Mouse (Mus musculus) liver, postnatal 0 days (tissue): ENCODE data around the gene Rnf34. TPM values are rescaled to one million over a fixed set of nuclear protein-coding genes. Genes with fewer than 3 reads are reported as not detected.
A peak's percentile ranks its signal among the peaks of the same experiment; 100 is the strongest.

Source experiments
- ATAC-seq: fragments of 200-750 bp; cut with Nextera tagmentation; 2 replicates; pipeline ENCODE4 v1.8.0; 2017; ENCODE audit warnings: mild to moderate bottlenecking, moderate library complexity
- DNase-seq: peaks from one replicate; pipeline ENCODE4 v3.0.0-alpha.2; 2016
- H3K27ac ChIP-seq: fragments of 300-500 bp; sonication (generic); 2 replicates; pipeline ENCODE4 v1.5.1; 2014; ENCODE audit warnings: antibody characterized with exemption, moderate library complexity, mild to moderate bottlenecking, low read depth
- H3K27me3 ChIP-seq: fragments of 300-500 bp; sonication (generic); 2 replicates; pipeline ENCODE4 v1.6.1; 2014; ENCODE audit warnings: low read length, control low read depth, mixed read lengths; ENCODE audit not compliant: insufficient read depth
- H3K36me3 ChIP-seq: fragments of 300-500 bp; sonication (generic); replicated peaks from 2 replicates; pipeline ENCODE4 v1.6.1; 2014; ENCODE audit warnings: mild to moderate bottlenecking, control low read depth, low read length, moderate library complexity, mixed read lengths; ENCODE audit not compliant: insufficient read depth
- H3K4me1 ChIP-seq: fragments of 300-500 bp; sonication (generic); 2 replicates; pipeline ENCODE4 v1.6.1; 2014; ENCODE audit warnings: antibody characterized with exemption, mild to moderate bottlenecking, control low read depth; ENCODE audit not compliant: insufficient read depth
- H3K4me2 ChIP-seq: fragments of 300-500 bp; sonication (generic); 2 replicates; pipeline ENCODE4 v1.6.1; 2014; ENCODE audit warnings: low read depth, mild to moderate bottlenecking, low read length, moderate library complexity, mixed read lengths
- H3K4me3 ChIP-seq: fragments of 300-500 bp; sonication (generic); 2 replicates; pipeline ENCODE4 v1.5.1; 2014; ENCODE audit warnings: low read depth, low read length
- H3K9ac ChIP-seq: fragments of 300-500 bp; sonication (generic); replicated peaks from 2 replicates; pipeline ENCODE4 v1.6.1; 2014; ENCODE audit warnings: mild to moderate bottlenecking, moderate library complexity
- H3K9me3 ChIP-seq: fragments of 300-500 bp; sonication (generic); 2 replicates; pipeline ENCODE4 v1.6.1; 2016; ENCODE audit warnings: mild to moderate bottlenecking, control low read depth, low read length, mixed read lengths
- CTCF ChIP-seq: sonication (generic); IDR thresholded peaks from 2 replicates; pipeline ENCODE4 v1.5.1; 2016; ENCODE audit warnings: antibody characterized with exemption, low read depth
- EP300 ChIP-seq: IDR thresholded peaks from 2 replicates; pipeline ENCODE4 v1.6.1; 2016; ENCODE audit warnings: antibody characterized with exemption, low read depth, mild to moderate bottlenecking
- whole genome bisulfite sequencing: fragments of 180-500 bp; shearing (Covaris S2); extraction: QIAGEN DNeasy Blood & Tissue Kit; methylation state at CpG from one replicate; pipeline ENCODE4 v1.1.7; 2014; ENCODE audit not compliant: insufficient replicate concordance; 5-methylcytosine and 5-hydroxymethylcytosine counted together
- polyA plus RNA-seq: library from polyadenylated mRNA; unstranded; fragments of >200 nt; fragmentation: Nextera tagmentation; extraction: Ambion mirVana; gene quantifications from 2 replicates; pipeline ENCODE4 v1.2.1, GENCODE M21; 2015

Rnf34 gene
- polyA plus RNA-seq, 1 experiment from 2014 or later = 8.3 TPM

DNA sequence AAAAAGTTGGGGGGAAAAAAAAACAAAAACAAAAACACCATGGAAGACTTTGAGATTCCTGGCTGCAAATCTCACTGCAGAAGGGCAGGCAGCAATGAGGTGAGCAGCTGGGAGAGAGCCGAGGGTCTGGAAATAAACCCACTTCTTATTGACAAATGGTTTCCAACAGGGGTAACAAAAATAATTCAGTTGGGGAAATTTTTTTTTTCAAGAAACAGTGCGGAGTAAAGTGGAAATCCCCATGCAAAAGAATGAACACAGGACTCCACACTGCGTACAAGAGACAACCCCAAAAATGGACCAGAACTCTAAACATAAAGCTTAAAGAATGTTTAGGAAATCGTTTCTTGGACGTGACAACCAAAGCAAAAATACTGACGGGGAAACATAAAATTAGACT, 43.4 kb downstream of the Rnf34 start:
- Histone ChIP-seq H3K4me2 (no peak overlapping the region), H3K4me3 (no peak overlapping the region), H3K36me3 (no peaks in the 10 kb centered on the region), H3K9me3 (no peaks in the 10 kb centered on the region), H3K27ac (no peak overlapping the region), H3K9ac (no peak overlapping the region), H3K27me3 (no peaks in the 10 kb centered on the region), H3K4me1 (peaks cover 13% of the 10 kb centered on the region)
- DNase-seq (no peak), ATAC-seq (no peak)
- 80% methylated on average over 6 of the region's 6 CpGs for WGBS
- TF ChIP-seq CTCF (no peak), EP300 (no peak)

DNA sequence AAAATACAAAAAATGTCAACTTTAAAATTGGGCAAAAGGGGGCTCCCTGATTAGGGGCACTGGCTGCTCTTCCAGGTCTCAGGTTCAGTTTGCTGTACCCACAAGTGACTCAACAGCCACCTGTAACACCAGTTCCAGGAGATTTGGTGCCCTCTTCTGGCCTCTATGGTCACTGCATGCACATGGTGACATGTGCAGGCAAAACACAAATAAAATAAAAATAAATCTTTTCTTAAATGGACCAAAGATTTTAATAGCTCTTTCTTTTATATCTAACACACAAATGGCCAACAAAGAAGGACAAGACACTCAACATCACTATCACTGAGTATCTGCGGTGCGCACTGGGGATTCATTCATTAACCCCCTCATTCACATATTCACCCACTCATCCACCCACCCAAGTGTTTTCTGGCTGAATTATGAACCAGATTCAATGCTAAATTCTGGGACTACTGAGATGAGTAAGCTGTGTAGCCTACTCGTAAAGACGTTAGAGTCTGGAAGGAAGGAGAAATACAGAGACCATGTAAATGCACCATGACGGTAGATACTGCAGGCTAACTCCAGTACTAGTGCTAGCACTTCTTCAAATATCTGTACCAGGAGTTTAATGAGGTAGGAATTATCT, 44.3 kb downstream of the Rnf34 start:
- Histone ChIP-seq H3K9ac (no peak overlapping the region), H3K4me2 (no peak overlapping the region), H3K4me1 (peaks cover 19% of the 10 kb centered on the region), H3K9me3 (no peaks in the 10 kb centered on the region), H3K27ac (no peak overlapping the region), H3K27me3 (no peaks in the 10 kb centered on the region), H3K4me3 (no peak overlapping the region), H3K36me3 (no peaks in the 10 kb centered on the region)
- 85% methylated on average over 5 of the region's 5 CpGs for WGBS
- DNase-seq (peak; percentile 73), ATAC-seq (no peak)
- TF ChIP-seq CTCF (peak; percentile 78), EP300 (no peak)

GRCm38 (mm10) chr5:122894821-122895220, 45.0 kb downstream of the Rnf34 start:
- H3K27ac ChIP-seq = peak overlapping the region; percentile 52; the same call in 1 of the 2 replicates
- WGBS = 46% methylated on average over 4 of the region's 4 CpGs
- peaks cover 21% of the 10 kb centered on the region for H3K4me1 ChIP-seq
- DNase-seq (no peak), ATAC-seq (no peak)
- H3K4me3 ChIP-seq = no peak overlapping the region
- no peak overlapping the region for H3K9ac ChIP-seq
- H3K4me2 ChIP-seq = no peak overlapping the region
- no peak for TF ChIP-seq CTCF
- TF ChIP-seq EP300 = no peak
- no peaks in the 10 kb centered on the region for H3K36me3 ChIP-seq
- H3K9me3 ChIP-seq = no peaks in the 10 kb centered on the region
- no peaks in the 10 kb centered on the region for H3K27me3 ChIP-seq

GRCm38 (mm10) chr5:122898153-122898552, 48.3 kb downstream of the Rnf34 start:
- 83% methylated on average over 6 of the region's 6 CpGs for WGBS
- H3K27ac ChIP-seq = no peak overlapping the region

DNA sequence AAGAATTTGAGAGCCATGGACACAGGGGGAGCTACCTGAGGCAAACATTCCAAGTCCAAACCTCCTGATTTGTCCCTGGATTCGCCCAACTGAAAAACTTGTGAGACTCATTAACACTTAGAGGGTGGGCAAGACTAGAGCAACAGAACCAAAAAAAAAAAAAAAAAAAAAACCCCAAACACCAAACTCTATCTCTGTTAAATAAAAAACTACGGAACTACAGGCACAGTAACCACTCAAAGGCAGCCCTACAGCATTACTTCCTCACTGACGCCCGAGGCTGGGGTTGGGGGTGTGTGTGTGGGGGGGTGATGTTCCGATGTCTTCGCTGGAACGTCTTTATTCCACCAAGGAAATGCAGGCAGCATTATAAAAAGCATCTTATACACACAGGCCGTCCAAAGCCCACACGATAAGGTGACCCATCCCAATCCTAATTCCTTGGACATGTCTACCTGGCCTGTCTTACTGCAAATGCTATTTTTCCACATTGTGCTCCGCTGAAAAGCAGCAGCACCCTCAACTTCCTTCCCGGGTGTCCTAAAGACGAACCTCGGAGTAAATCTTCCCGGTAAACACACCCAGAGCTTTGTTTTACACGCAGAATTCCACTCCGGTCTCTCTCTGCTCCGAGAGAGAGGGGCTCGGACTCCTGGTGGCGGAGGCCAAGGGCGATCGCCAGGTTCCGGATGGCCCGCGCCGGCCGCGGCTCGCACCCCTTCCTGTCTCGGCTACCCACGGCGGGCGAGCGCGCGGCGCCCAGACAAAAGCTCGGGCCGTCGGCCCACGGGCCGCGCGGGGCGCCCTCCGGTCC, 49.3 kb downstream of the Rnf34 start:
- Histone ChIP-seq H3K4me3 (peak overlapping the region; percentile 82), H3K27me3 (no peaks in the 10 kb centered on the region), H3K9me3 (no peaks in the 10 kb centered on the region), H3K27ac (peak overlapping the region; percentile 82), H3K4me1 (peaks cover 32% of the 10 kb centered on the region), H3K4me2 (peak overlapping the region; percentile 97), H3K36me3 (no peaks in the 10 kb centered on the region), H3K9ac (peak overlapping the region; percentile 84)
- 1% methylated on average over 36 of the region's 45 CpGs for WGBS
- peak; percentile 47 for DNase-seq
- TF ChIP-seq EP300 = no peak
- TF ChIP-seq CTCF = no peak
- ATAC-seq = peak; percentile 0; the same call in 1 of the 2 replicates

More at GRCm38 (mm10) chr5:122898153-122898552, 48.3 kb downstream of the Rnf34 start:
- H3K4me3 ChIP-seq = no peak overlapping the region
- H3K36me3 ChIP-seq = no peaks in the 10 kb centered on the region
- H3K9ac ChIP-seq = no peak overlapping the region
- no peaks in the 10 kb centered on the region for H3K9me3 ChIP-seq
- DNase-seq (no peak), ATAC-seq (no peak)
- no peak for TF ChIP-seq CTCF
- no peak for TF ChIP-seq EP300
- H3K4me2 ChIP-seq = peak overlapping the region; percentile 97; the same call in 1 of the 2 replicates
- no peaks in the 10 kb centered on the region for H3K27me3 ChIP-seq
- peaks cover 32% of the 10 kb centered on the region for H3K4me1 ChIP-seq

DNA sequence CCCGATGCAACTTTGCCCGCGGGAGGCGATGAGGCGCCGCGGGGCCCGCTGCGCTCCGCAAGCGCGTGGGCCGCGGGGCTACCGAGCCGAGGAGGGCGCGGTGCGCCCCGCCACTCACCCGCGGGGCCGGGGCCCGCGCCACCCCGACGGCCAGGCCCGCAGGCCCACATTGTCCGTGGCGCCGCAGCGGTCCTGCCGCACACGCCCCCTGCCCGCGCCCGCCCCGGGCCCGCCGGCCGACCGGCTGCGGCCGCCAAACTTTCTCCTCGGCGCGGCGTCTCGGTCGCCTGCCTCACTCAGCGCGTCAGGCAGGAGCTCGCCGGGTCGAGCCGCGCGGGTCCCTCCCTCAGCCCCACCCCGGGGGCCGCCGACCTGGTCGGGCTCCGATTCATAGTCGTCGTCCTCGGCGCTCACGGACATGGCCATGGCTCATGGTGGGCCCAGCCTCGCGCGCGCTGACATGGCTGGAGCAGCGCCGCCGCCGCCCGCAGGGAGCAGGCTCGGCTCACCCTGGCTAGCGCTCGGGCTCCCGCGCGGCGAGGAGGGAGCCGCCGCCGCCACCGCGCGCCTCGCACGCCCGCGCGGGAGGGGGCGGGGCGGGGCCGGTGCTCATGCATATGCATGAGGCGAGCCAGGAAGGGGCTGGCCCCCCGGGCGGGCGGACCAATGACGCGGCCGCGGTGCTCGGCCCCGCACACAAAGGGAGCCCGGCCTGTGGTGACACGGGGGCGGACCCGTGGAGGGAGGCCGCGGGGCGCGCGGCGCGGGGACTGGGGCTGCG, 50.1 kb downstream of the Rnf34 start:
- peak; percentile 93 for DNase-seq

More for the DNA sequence above, 50.1 kb downstream of the Rnf34 start:
- H3K36me3 ChIP-seq = no peaks in the 10 kb centered on the region
- peak overlapping the region; percentile 84 for H3K9ac ChIP-seq
- peak overlapping the region; percentile 82 for H3K4me3 ChIP-seq
- ATAC-seq = peak; percentile 95
- under 1% methylated on average over 83 of the region's 120 CpGs for WGBS
- H3K27ac ChIP-seq = peak overlapping the region; percentile 82
- H3K4me1 ChIP-seq = peaks cover 30% of the 10 kb centered on the region
- no peaks in the 10 kb centered on the region for H3K27me3 ChIP-seq
- TF ChIP-seq EP300 (no peak), CTCF (peak; percentile 12; the same call in 1 of the 2 replicates)
- peak overlapping the region; percentile 97 for H3K4me2 ChIP-seq
- H3K9me3 ChIP-seq = no peaks in the 10 kb centered on the region
